Mouse (Mus musculus) liver, embryonic 14.5 days (tissue): ENCODE measurements at regions not wholly inside any gene's neighbourhood (a gene's known extent, or its start where the extent isn't known, plus 50 kb on each side); places are given as distances from the start of the nearest gene placed in this dataset.

Experiments used
- CTCF ChIP-seq: IDR thresholded peaks from 2 replicates; pipeline ENCODE4 v1.5.1; 2016; ENCODE audit warnings: antibody characterized with exemption, low read depth, control low read depth
- EP300 ChIP-seq: IDR thresholded peaks from 2 replicates; pipeline ENCODE4 v1.6.1; 2016; ENCODE audit warnings: antibody characterized with exemption, low read depth

GRCm38 (mm10) chr11:71846496-71846895 lies 96.8 kb downstream of the Wscd1 start:
- TF ChIP-seq CTCF, result no peak
- no peak for TF ChIP-seq EP300
